Mouse (Mus musculus): Measurements from ENCODE around the gene Ptprg.

GRCm38 (mm10) chr14:11709798-11710197 lies 156.5 kb downstream of the Ptprg start:
- TF ChIP-seq USF2 (IDR thresholded peaks at IDR 0.05; ENCODE audit: borderline replicate concordance in 1 of 2, insufficient read depth in 1 of 2, low read depth in 1 of 2, low read length in 2 of 2), result no peak
- TF ChIP-seq CTCF (IDR thresholded peaks at IDR 0.05 in 2 of 3, conservative IDR thresholded peaks at IDR 0.05 in 1 of 3; ENCODE audit: control insufficient read depth in 1 of 3, insufficient read depth in 1 of 3, low read depth in 2 of 3, low read length in 3 of 3, poor library complexity in 1 of 3, severe bottlenecking in 1 of 3), result no peak
- no peak for TF ChIP-seq TBP (IDR thresholded peaks at IDR 0.05; ENCODE audit: low read depth, low read length)
- TF ChIP-seq USF1 (IDR thresholded peaks at IDR 0.05; ENCODE audit: low read depth, low read length), result no peak
- TF ChIP-seq RCOR1 (IDR thresholded peaks at IDR 0.05; ENCODE audit: low read depth, low read length), result no peak
- no peak for TF ChIP-seq NRF1 (IDR thresholded peaks at IDR 0.05; ENCODE audit: insufficient read depth, low read depth, low read length, poor library complexity, severe bottlenecking)
- TF ChIP-seq GATA1 (IDR thresholded peaks at IDR 0.05; ENCODE audit: low read depth, low read length), result no peak
- TF ChIP-seq ETS1 (IDR thresholded peaks at IDR 0.05; ENCODE audit: low read depth, low read length), result no peak
- TF ChIP-seq CHD1 (IDR thresholded peaks at IDR 0.05; ENCODE audit: low read depth, low read length), result no peak
- no peak for TF ChIP-seq POLR2A (IDR thresholded peaks at IDR 0.05; ENCODE audit: control insufficient read depth in 1 of 2, insufficient read depth in 1 of 2, low read depth in 1 of 2, low read length in 2 of 2, poor library complexity in 1 of 2)
- TF ChIP-seq EP300 (IDR thresholded peaks at IDR 0.05; ENCODE audit: low read depth in 1 of 2, low read length in 2 of 2), result no peak
- TF ChIP-seq SMC3 (IDR thresholded peaks at IDR 0.05; ENCODE audit: low read depth, low read length), result no peak
- no peak for TF ChIP-seq MYC (IDR thresholded peaks at IDR 0.05; ENCODE audit: low read depth, low read length)
- no peak for TF ChIP-seq NELFE (IDR thresholded peaks at IDR 0.05; ENCODE audit: low read depth, low read length)
